Mouse (Mus musculus): ENCODE data around the gene Dhrs1.

GRCm38 (mm10) chr14:55711786-55712185 lies 33.7 kb downstream of the Dhrs1 start:
- TF ChIP-seq CTCF (IDR thresholded peaks at IDR 0.05; ENCODE audit: low read depth, low read length) (no peak), POLR2A (IDR thresholded peaks at IDR 0.05; ENCODE audit: borderline replicate concordance, low read depth, low read length) (no peak)
